Comparison of ENCODE assay signal across 13 mouse cellular contexts in genomic region chr1:87813681-87814080, GRCm38 (mm10). TPM values are rescaled to one million over a fixed set of nuclear protein-coding genes. Genes with fewer than 3 reads are reported as not detected.
DNase-seq lines count a peak whose midpoint lies in the region.
"Had no signal": no experiment of that assay in that cellular context is flagged by ENCODE, and none has a peak within 500 bp of the region (broad histone marks: within the 10 kb centered on the region; RNA-seq: fewer than 3 reads in every experiment).

No protein-coding gene starts in this region.

- H3K36me3 ChIP-seq in limb, embryonic 10.5 days = no peaks in the 10 kb centered on the region
- H3K36me3 ChIP-seq: embryonic facial prominence, embryonic 15.5 days; hindbrain, embryonic 10.5 days had no signal

- intact Hi-C loops in heart, postnatal 25 days (cut with DNase I) = no loop called here

- no peaks in the 10 kb centered on the region for H3K9me3 ChIP-seq in limb, embryonic 10.5 days (replicated peaks)
- H3K9me3 ChIP-seq: embryonic facial prominence, embryonic 15.5 days had no signal

- H3K27ac ChIP-seq in limb, embryonic 10.5 days = no peak overlapping the region
- H3K27ac ChIP-seq: embryonic facial prominence, embryonic 15.5 days; hindbrain, embryonic 10.5 days had no signal

- H3K4me3 ChIP-seq in limb, embryonic 10.5 days = no peak overlapping the region
- H3K4me3 ChIP-seq: embryonic facial prominence, embryonic 15.5 days; hindbrain, embryonic 10.5 days had no signal

- H3K27me3 ChIP-seq in limb, embryonic 10.5 days (ENCODE audit: low read depth, poor library complexity, severe bottlenecking) = no peaks in the 10 kb centered on the region
- H3K27me3 ChIP-seq: embryonic facial prominence, embryonic 15.5 days had no signal

- WGBS in limb, embryonic 10.5 days = 81% methylated on average over 7 of the region's 7 CpGs

- DNase-seq in heart, adult 11 months = peak; percentile 92
- no peak for DNase-seq in heart, postnatal 25 days (ENCODE audit: low spot score)
- peak; percentile 22 for DNase-seq in CD4-positive, CD25-positive, alpha-beta regulatory T cell, adult 2 months (ENCODE audit: low read depth, low spot score)
- peak; percentile 34 for DNase-seq in brain, adult 2 months (ENCODE audit: low read depth, low spot score)
- DNase-seq in layer of hippocampus, adult 9-11 months = peak; percentile 35
- no peak for DNase-seq in c-Kit-positive CD71-positive TER-119-positive erythroid progenitor cells, embryonic 14.5 days (ENCODE audit: low spot score)
- DNase-seq in limb, embryonic 10.5 days (ENCODE audit: low spot score) = no peak
- DNase-seq in thymus, postnatal 4 days = no peak
- DNase-seq: gastrocnemius, postnatal 14 days; lung, adult 18-20 months had no signal

- no peaks in the 10 kb centered on the region for H3K4me1 ChIP-seq in limb, embryonic 10.5 days

RNA-seq across cellular contexts. Expression of gene Sag, which starts 10.2 kb away (rescaled TPM):
- total RNA-seq in heart, postnatal 25 days (2021) = under 1 TPM; 0.20 to 0.39 TPM
- polyA plus RNA-seq in limb, embryonic 10.5 days (2016; fragmentation: Nextera tagmentation; extraction: Ambion mirVana) = 3.7 and 4.9 TPM in 2 replicates
- total RNA-seq: midbrain, postnatal 0 days had no signal

RNA-seq across cellular contexts. Expression of gene Dgkd, which starts 39.4 kb away (rescaled TPM):
- total RNA-seq in heart, postnatal 25 days (2021) = 10 to 100 TPM; 56.5 to 56.7 TPM
- 38.8 and 39.7 TPM in 2 replicates for polyA plus RNA-seq in limb, embryonic 10.5 days (2016; fragmentation: Nextera tagmentation; extraction: Ambion mirVana)

RNA-seq across cellular contexts. Expression of gene Atg16l1, which starts 58.0 kb away (rescaled TPM):
- 10 to 100 TPM; 29.3 to 30.5 TPM for total RNA-seq in heart, postnatal 25 days (2021)
- polyA plus RNA-seq in limb, embryonic 10.5 days (2016; fragmentation: Nextera tagmentation; extraction: Ambion mirVana) = 36.5 and 38.2 TPM in 2 replicates

Comparison
In these comparisons a context has a peak if more than half of its experiments do, and no peak if none do; other contexts are left out.
1. DNase-seq: peak in heart, adult 11 months (single experiment), CD4-positive, CD25-positive, alpha-beta regulatory T cell, adult 2 months (single experiment), brain, adult 2 months (single experiment) and layer of hippocampus, adult 9-11 months (single experiment); none in heart, postnatal 25 days (single experiment), c-Kit-positive CD71-positive TER-119-positive erythroid progenitor cells, embryonic 14.5 days (single experiment), limb, embryonic 10.5 days (single experiment) and thymus, postnatal 4 days (single experiment).